Mouse (Mus musculus) embryonic stem cell, embryonic (primary cell): ENCODE measurements around the gene Arrb1.

Source experiments
- CTCF ChIA-PET, 4 experiments: fragments of 300-600 bp in 2 of 4; fragments of 350-600 bp in 2 of 4; sonication (Branson Sonifier 250); formaldehyde crosslinking; loops; one replicate each; lab custom pipeline; 2022; ENCODE audit warnings: inconsistent platforms in 2 of 4; lab: Charles Lee
- POLR2A ChIA-PET, 4 experiments: fragments of 300-600 bp in 2 of 4; fragments of 350-600 bp in 2 of 4; sonication (Branson Sonifier 250); formaldehyde crosslinking; loops; one replicate each; lab custom pipeline; 2022; ENCODE audit warnings: antibody characterized with exemption in 4 of 4, inconsistent platforms in 1 of 4; lab: Charles Lee

Arrb1 gene

GRCm38 (mm10) chr7:99627366-99627765, 92.1 kb downstream of the Arrb1 start:
- CTCF ChIA-PET, result interaction anchor here (0.5 to 2.8 kb wide), 11 partner anchors 9 to 249 kb away, joined by 3 to 21 read pairs (median 3); no protein-coding TSS in a partner anchor
- POLR2A ChIA-PET, result interaction anchor here in 3 of 4 experiments (0.6 to 1.6 kb wide), 8 partner anchors 14 to 366 kb away, joined by 3 to 8 read pairs (median 3); partner anchors contain the start of genes Rps3 (in 1 of the 3) and Spcs2 (in 1 of the 3)

GRCm38 (mm10) chr7:99632286-99632685, 97.0 kb downstream of the Arrb1 start:
- ChIA-PET POLR2A (interaction anchor here in 1 of 4 experiments (1.1 kb wide), 1 partner anchor 16 kb away, joined by 3 read pairs; no protein-coding TSS in a partner anchor), CTCF (interaction anchor here (0.5 to 1.5 kb wide), 6 partner anchors 11 to 244 kb away, joined by 3 to 6 read pairs (median 3); partner anchors contain the start of gene Xrra1 (in 1 of the 4))

GRCm38 (mm10) chr7:99633966-99634665, 98.8 kb downstream of the Arrb1 start:
- POLR2A ChIA-PET, result no interaction called here

GRCm38 (mm10) chr7:99641245-99641644, 106.0 kb downstream of the Arrb1 start:
- POLR2A ChIA-PET, result interaction anchor here in 1 of 4 experiments (0.6 kb wide), 1 partner anchor 14 kb away, joined by 8 read pairs; no protein-coding TSS in a partner anchor
- CTCF ChIA-PET, result interaction anchor here in 1 of 4 experiments (0.9 to 1.2 kb wide), 3 partner anchors 17 to 235 kb away, joined by 3 to 4 read pairs (median 3); no protein-coding TSS in a partner anchor

More at GRCm38 (mm10) chr7:99633966-99634665, 98.8 kb downstream of the Arrb1 start:
- CTCF ChIA-PET, result interaction anchor here in 2 of 4 experiments (0.7 to 0.8 kb wide), 2 partner anchors 25 to 405 kb away, joined by 3 read pairs; no protein-coding TSS in a partner anchor

- ChIA-PET CTCF (interaction anchor here in 1 of 4 experiments (0.9 to 1.2 kb wide), 3 partner anchors 17 to 235 kb away, joined by 3 to 4 read pairs (median 3); no protein-coding TSS in a partner anchor), POLR2A (no interaction called here)
Measured at GRCm38 (mm10) chr7:99642078-99642477, 106.8 kb downstream of the Arrb1 start.

GRCm38 (mm10) chr7:99644701-99645100, 109.4 kb downstream of the Arrb1 start:
- POLR2A ChIA-PET, result interaction anchor here in 1 of 4 experiments (0.6 kb wide), 1 partner anchor 24 kb away, joined by 6 read pairs; no protein-coding TSS in a partner anchor
- CTCF ChIA-PET, result no interaction called here

GRCm38 (mm10) chr7:99648623-99649022, 113.4 kb downstream of the Arrb1 start:
- POLR2A ChIA-PET, result interaction anchor here in 2 of 4 experiments (0.7 to 1.5 kb wide), 4 partner anchors 10 to 270 kb away, joined by 3 to 4 read pairs (median 3); no protein-coding TSS in a partner anchor
- CTCF ChIA-PET, result interaction anchor here (0.6 to 3.2 kb wide), 7 partner anchors 10 to 256 kb away, joined by 3 to 18 read pairs (median 4); no protein-coding TSS in a partner anchor

- CTCF ChIA-PET, result interaction anchor here in 2 of 4 experiments (0.6 to 3.2 kb wide), 5 partner anchors 10 to 275 kb away, joined by 3 to 18 read pairs (median 4); no protein-coding TSS in a partner anchor
- POLR2A ChIA-PET, result interaction anchor here in 1 of 4 experiments (0.7 to 1.5 kb wide), 2 partner anchors 11 to 26 kb away, joined by 3 to 4 read pairs; no protein-coding TSS in a partner anchor
Measured at GRCm38 (mm10) chr7:99649585-99649984, 114.3 kb downstream of the Arrb1 start.

- CTCF ChIA-PET, result interaction anchor here in 1 of 4 experiments (0.7 to 1.9 kb wide), 2 partner anchors 16 to 28 kb away, joined by 4 read pairs; no protein-coding TSS in a partner anchor
- POLR2A ChIA-PET, result interaction anchor here in 1 of 4 experiments (0.6 kb wide), 1 partner anchor 327 kb away, joined by 3 read pairs; no protein-coding TSS in a partner anchor
Measured at GRCm38 (mm10) chr7:99654244-99654643, 119.0 kb downstream of the Arrb1 start.
